Mouse (Mus musculus): ENCODE measurements at regions not wholly inside any gene's neighbourhood (a gene's known extent, or its start where the extent isn't known, plus 50 kb on each side); places are given as distances from the start of the nearest gene placed in this dataset.

DNA sequence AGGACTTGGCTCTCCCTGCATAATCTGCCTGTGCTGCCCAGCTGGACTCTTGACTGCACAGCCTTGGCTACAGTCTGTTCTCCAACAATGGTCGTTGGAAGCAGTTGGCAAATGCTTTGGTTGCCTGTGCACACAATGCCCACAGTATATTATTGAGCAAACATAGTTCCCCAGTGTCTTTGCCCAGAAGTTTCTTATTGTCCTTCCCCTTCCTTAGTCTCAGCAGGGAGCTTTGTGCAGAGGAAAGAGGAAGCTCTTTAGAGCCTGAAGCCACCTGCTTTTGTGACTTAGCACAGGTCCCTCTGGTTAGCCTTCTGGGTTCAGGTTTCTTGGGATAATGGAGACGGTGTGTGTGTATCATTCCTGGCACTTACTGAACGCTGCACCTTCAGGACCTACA lies 80.9 kb upstream of the Id2 start:
- no peak for DNase-seq (ENCODE audit: extremely low spot score in 1 of 2, low spot score in 1 of 2)

GRCm38 (mm10) chr12:25176565-25176964 lies 79.6 kb upstream of the Id2 start:
- DNase-seq (ENCODE audit: extremely low spot score in 1 of 2, low spot score in 1 of 2): no peak

DNA sequence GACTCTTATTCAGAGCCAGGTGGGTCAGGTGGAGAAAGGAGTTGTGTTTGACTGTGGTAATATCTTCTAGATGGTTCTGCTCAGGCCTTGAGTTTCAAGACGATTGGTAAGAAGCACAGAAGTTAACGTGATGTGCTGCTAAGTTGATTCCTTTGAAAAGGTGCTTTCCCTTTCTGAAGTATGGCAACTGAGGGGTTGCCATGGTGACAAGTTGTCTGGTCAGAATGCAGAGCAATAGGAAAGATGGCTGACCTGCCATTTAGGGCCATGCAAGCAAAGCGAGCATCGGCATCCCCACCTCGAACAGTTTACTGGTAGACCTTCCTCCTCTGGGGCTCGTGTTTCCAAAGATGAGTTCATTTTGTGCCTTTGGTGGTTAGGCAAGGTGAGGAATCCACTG lies 76.1 kb upstream of the Id2 start:
- no peak for DNase-seq (ENCODE audit: extremely low spot score in 1 of 2, low spot score in 1 of 2)

DNA sequence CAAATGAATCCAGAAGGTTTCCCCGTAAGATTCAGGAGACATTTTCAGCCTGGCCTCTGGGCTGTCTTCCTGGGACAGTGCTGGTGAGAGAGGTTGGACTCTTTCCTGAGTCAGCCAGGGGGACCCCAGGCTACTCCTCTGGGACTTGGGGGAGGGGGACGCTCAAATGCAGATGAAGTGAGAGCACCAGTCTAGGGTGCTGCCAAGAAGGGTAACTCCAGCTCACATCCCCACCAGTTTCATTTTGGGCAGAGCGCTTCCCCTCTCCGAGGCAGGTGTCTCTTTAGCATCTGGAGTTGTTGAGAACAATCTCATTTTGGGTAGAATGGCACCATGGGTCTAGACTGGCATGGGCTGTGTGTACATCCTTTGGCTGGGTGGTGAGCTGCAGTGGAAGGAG lies 75.5 kb upstream of the Id2 start:
- DNase-seq (ENCODE audit: extremely low spot score in 1 of 2, low spot score in 1 of 2): no peak

DNA sequence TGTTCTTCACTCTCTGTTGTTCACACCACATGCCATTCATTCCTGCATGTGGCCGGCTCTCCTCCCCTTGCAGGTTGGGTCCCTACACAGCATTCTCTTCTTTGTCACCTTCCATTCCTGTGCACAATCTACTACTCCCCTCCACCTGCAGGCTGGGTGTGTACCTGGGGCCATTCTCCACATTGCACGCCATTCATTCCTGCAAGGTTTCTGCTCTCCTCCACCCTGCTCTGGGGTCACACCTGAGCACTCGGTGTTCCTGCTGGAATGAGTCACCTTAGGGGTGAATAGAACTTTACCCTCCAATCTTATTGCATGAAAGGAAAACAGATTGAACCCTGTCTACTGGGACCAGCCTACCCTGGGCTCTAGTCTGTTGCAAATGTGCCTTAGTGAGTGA lies 72.7 kb upstream of the Id2 start:
- no peak for DNase-seq (ENCODE audit: extremely low spot score in 1 of 2, low spot score in 1 of 2)

GRCm38 (mm10) chr12:25168213-25168545 lies 71.2 kb upstream of the Id2 start:
- no peak for DNase-seq (ENCODE audit: extremely low spot score in 1 of 2, low spot score in 1 of 2)

DNA sequence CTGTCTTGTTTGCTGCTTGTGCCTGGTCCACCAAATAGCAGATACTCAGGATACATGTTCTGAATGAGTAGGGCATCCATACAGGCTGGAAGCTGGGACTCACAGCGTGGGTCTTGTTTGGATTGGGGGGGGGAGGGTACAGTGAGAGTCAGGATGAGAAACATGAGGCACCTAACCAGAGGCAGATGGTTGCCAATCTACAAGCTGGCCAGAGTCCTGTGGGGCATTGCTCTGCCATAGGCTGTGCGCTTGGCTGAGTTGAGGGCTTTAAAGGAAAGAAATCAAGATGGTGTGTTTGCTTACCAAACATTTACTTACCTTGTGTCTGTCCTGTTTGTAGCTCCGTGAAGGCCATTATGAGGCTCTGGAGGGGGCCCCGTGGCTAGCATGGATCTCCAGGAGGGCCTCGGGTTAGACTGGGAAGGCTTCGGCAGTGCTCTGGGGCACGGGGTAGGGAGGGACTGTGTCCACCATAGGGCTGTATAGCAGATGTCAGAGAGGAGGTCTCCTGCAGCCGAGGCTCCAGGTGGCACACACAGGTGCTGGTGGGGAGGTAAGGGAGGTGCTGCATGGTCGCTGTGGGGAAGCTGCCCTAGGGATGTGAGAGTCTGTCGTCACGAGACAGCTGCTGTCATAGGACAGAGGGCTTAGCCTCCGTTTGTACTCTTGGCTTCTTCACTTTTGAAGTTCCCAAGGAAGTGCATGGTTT lies 70.7 kb upstream of the Id2 start:
- DNase-seq (ENCODE audit: extremely low spot score in 1 of 2, low spot score in 1 of 2): no peak

GRCm38 (mm10) chr12:25166525-25166924 lies 69.6 kb upstream of the Id2 start:
- no peak for DNase-seq (ENCODE audit: extremely low spot score in 1 of 2, low spot score in 1 of 2)

DNA sequence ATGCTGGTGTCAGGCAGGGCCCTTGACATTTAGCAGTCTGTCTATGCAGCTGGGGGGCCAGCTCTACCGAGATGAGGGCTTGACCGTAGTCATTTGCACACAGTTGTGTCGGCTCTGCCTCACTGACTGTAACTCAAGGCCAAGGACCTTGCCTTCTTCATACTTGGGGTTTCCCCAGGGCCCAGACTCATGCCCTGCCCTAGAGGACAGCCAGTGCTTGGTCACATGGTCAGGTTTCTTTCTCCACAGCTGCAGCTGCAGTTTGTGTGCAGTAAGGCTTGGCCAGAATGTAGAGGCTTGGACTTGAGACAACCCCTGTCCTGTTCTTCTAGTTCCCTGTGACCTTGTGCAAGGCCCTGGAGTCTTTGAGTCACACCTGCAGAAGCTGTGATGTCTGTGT lies 68.7 kb upstream of the Id2 start:
- DNase-seq (ENCODE audit: extremely low spot score in 1 of 2, low spot score in 1 of 2): no peak

- DNase-seq (ENCODE audit: extremely low spot score in 1 of 2, low spot score in 1 of 2): no peak
Observed at GRCm38 (mm10) chr12:25164724-25165123, 67.8 kb upstream of the Id2 start.

DNA sequence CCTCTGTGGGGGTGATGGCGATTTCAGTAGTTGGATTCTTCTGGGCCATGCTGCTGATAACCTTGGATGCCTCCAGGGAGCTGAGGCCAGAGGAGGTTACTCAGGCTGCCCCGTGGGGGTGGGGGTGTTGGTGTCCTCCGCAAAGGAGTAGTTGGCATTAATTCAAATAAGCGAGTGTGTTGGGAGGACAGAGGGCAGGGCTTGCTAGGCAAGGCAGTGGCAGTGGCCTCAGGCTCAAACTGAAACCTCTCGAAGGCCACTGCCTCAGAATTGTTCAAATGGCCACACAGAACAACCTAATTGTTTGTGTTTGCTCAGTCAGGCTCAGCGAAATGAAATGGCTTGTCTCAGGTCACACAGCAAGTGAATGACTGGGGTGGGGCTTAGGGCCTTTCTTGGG lies 66.6 kb upstream of the Id2 start:
- no peak for DNase-seq (ENCODE audit: extremely low spot score in 1 of 2, low spot score in 1 of 2)

DNA sequence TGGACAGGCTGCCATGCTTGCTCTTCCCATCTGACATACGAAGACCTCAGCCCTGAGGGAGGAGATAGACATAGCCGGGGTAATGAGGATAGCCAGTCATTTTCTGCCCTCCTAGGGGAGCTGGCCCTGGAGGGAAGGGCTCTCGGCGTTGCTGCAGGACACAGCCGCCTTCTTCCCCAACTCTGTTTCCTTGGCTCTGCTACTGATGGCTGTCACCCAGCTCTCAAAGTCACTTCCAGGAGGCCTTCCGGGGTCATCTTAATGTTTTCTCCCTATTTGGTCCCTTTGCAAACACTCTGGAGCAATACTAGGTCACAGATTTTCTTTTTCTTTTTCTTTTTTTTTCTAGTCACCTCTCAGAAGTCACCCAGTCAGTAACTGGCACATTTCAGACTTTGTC lies 65.9 kb upstream of the Id2 start:
- DNase-seq (ENCODE audit: extremely low spot score in 1 of 2, low spot score in 1 of 2): no peak

GRCm38 (mm10) chr12:25161939-25162338 lies 65.0 kb upstream of the Id2 start:
- no peak for DNase-seq (ENCODE audit: extremely low spot score in 1 of 2, low spot score in 1 of 2)

- DNase-seq (ENCODE audit: extremely low spot score in 1 of 2, low spot score in 1 of 2): no peak
Observed at GRCm38 (mm10) chr12:25160990-25161843, 64.3 kb upstream of the Id2 start.

DNA sequence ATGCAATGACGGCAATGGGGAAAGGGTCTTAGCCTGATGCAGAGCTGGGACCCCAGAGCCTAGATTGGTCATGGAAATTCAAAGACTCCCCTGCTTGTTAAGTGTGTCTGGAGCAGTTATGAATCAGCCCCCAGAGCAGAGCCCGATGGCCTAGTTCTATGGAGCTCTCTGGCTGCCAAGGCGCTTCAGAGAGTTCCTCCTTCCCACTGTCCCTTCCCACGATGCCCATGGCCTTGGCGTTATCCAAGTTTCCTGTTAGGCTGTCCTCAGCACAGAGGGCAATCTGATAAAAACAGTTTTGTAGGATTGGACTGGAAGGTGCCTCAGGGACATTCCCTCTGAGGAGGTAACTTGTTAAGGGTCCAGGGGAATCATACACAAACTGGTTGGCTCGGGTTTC lies 62.2 kb upstream of the Id2 start:
- no peak for DNase-seq (ENCODE audit: extremely low spot score in 1 of 2, low spot score in 1 of 2)

GRCm38 (mm10) chr12:25157238-25157637 lies 60.3 kb upstream of the Id2 start:
- DNase-seq (ENCODE audit: extremely low spot score in 1 of 2, low spot score in 1 of 2): no peak

DNA sequence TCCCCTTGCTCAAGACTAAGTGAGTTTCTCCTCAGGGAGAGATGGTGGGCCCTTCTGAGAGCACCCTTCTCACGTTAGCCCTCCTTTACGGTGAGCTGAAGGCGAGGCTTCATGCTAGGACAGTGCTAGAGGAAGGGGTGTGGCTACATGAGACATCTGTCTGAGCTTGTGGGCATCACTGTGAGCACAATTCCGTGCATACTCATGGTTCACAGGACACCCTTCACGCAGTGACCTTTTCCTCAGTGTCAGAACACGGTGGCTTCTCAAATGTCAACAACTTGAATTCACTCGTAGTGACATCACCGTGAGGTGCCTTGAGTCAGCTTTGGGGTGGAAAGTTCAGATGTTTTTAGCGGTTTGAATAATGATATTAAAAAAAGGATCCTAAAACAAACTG lies 58.5 kb upstream of the Id2 start:
- DNase-seq (ENCODE audit: extremely low spot score in 1 of 2, low spot score in 1 of 2): no peak

DNA sequence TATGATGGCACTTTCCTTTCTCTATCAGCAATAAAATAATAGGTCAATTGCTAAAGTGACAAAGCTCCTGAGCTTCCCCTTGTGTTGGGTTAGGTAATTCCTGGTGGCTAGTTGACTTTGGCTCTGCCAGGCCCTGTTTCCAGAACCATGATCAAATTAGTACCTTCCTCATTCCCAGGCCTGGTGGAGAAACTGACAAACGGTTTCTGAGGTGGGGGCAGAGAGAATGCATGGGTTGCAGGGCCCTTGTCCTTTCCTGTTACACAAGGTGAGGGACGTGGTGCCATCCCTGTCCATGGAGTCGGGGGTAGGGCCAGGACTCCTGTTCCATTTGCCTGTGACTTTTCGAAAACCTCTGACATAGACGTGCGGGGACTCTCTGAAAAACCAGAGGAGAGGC lies 51.2 kb upstream of the Id2 start:
- no peak for DNase-seq (ENCODE audit: extremely low spot score in 1 of 2, low spot score in 1 of 2)

All from layer of hippocampus, postnatal 25 days (tissue).